Mouse (Mus musculus) neutrophil, adult 5-6 weeks (primary cell): ENCODE measurements around the gene Tmem265. TPM values are rescaled to one million over a fixed set of nuclear protein-coding genes. Genes with fewer than 3 reads are reported as not detected.
A peak's percentile ranks its signal among the peaks of the same experiment; 100 is the strongest.

Experiments
- ATAC-seq: fragments of 151-379, 151-347 bp; 2 replicates; pipeline ENCODE4 v1.8.0; 2017; ENCODE audit warnings: mild to moderate bottlenecking, moderate TSS enrichment; ENCODE audit not compliant: insufficient number of reproducible peaks, poor library complexity, low FRiP score, severe bottlenecking; ENCODE audit errors: extremely low read depth
- total RNA-seq: library from RNA; stranded (forward); fragments of 200-1000 nt; gene quantifications from 2 replicates; pipeline ENCODE4 v1.2.3, GENCODE M21; 2017

Tmem265 gene
- total RNA-seq, 1 experiment from 2014 or later = 0.58 TPM

- ATAC-seq = no peak
Observed at GRCm38 (mm10) chr7:127587196-127587595, 26.0 kb downstream of the Tmem265 start.

- ATAC-seq = peak; percentile 89
Observed at GRCm38 (mm10) chr7:127588011-127588871, 27.1 kb downstream of the Tmem265 start, which contains the start of the genes Ccdc189 and Rnf40. Ccdc189 (minus strand) TSS chr7:127588595. Rnf40 (plus strand) TSS chr7:127588767.

- no peak for ATAC-seq
Observed at GRCm38 (mm10) chr7:127588901-127589300, 27.7 kb downstream of the Tmem265 start.

- ATAC-seq = no peak
Observed at GRCm38 (mm10) chr7:127589637-127590036, 28.4 kb downstream of the Tmem265 start.

- no peak for ATAC-seq
Observed at GRCm38 (mm10) chr7:127591108-127591507, 29.9 kb downstream of the Tmem265 start.

GRCm38 (mm10) chr7:127592575-127592974 lies 31.4 kb downstream of the Tmem265 start:
- no peak for ATAC-seq

- no peak for ATAC-seq
Observed at GRCm38 (mm10) chr7:127596747-127597146, 35.6 kb downstream of the Tmem265 start.

- ATAC-seq = no peak
Observed at GRCm38 (mm10) chr7:127600612-127601011, 39.4 kb downstream of the Tmem265 start.

- ATAC-seq = no peak
Observed at GRCm38 (mm10) chr7:127601735-127602134, 40.5 kb downstream of the Tmem265 start.

GRCm38 (mm10) chr7:127602903-127603302 lies 41.7 kb downstream of the Tmem265 start:
- no peak for ATAC-seq

- no peak for ATAC-seq
Observed at GRCm38 (mm10) chr7:127604256-127604655, 43.1 kb downstream of the Tmem265 start.

GRCm38 (mm10) chr7:127607150-127607549 lies 46.0 kb downstream of the Tmem265 start:
- no peak for ATAC-seq

- ATAC-seq = no peak
Observed at GRCm38 (mm10) chr7:127611011-127611410, 49.8 kb downstream of the Tmem265 start.

GRCm38 (mm10) chr7:127611561-127611960 lies 50.4 kb downstream of the Tmem265 start:
- ATAC-seq = no peak

- ATAC-seq = no peak
Observed at GRCm38 (mm10) chr7:127613501-127613900, 52.3 kb downstream of the Tmem265 start.

- ATAC-seq = no peak
Observed at GRCm38 (mm10) chr7:127614091-127614490, 52.9 kb downstream of the Tmem265 start.

- ATAC-seq = no peak
Observed at GRCm38 (mm10) chr7:127614511-127614890, 53.3 kb downstream of the Tmem265 start.

GRCm38 (mm10) chr7:127614891-127615843 lies 54.0 kb downstream of the Tmem265 start, which contains the start of gene Zfp629:
Zfp629 (minus strand) TSS chr7:127615797.
- no peak; the same call in 1 of the 2 replicates for ATAC-seq

- no peak for ATAC-seq
Observed at GRCm38 (mm10) chr7:127616336-127616735, 55.1 kb downstream of the Tmem265 start.
